Mouse (Mus musculus): ENCODE data around the gene Smim8. TPM values are rescaled to one million over a fixed set of nuclear protein-coding genes. Genes with fewer than 3 reads are reported as not detected.

Smim8 gene
- polyA plus RNA-seq, 1 experiment from 2014 or later: 44.4 TPM

DNA sequence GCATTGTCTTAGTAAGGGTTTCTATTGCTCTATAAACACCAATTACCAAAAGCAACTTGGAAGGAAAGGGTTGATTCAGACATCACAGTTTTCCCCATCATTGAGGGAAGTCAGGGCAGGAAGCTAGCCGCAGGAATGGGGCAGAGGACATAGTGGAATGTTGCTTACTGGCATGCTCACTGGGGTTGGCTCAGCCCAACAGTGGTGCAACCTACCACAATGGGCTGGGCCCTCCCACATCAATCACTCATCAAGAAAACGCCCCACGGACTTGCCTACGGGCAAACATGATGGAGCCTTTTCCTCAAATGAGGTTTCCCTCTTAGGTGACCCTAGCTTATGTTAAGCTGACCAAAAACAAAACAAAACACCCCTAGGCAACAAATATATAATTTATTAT, 55.0 kb downstream of the Smim8 start:
- H3K9me3 ChIP-seq (ENCODE audit: low read length): peaks cover 11% of the 10 kb centered on the region; the same call in 1 of the 2 replicates
- H3K27ac ChIP-seq (ENCODE audit: low read length): no peak overlapping the region
- ATAC-seq (ENCODE audit: low FRiP score, low TSS enrichment): no peak
- H3K27me3 ChIP-seq (ENCODE audit: insufficient read depth, low read length): no peaks in the 10 kb centered on the region
- H3K4me3 ChIP-seq (ENCODE audit: low read length): no peak overlapping the region
- no peak overlapping the region for H3K4me2 ChIP-seq (replicated peaks; ENCODE audit: low read depth, low read length)
- no peak overlapping the region for H3K9ac ChIP-seq (replicated peaks; ENCODE audit: low read length)
- H3K36me3 ChIP-seq (ENCODE audit: insufficient read depth, low read length): no peaks in the 10 kb centered on the region
- 68% methylated on average over 4 of the region's 4 CpGs for WGBS
- H3K4me1 ChIP-seq (ENCODE audit: insufficient read depth, low read length): no peaks in the 10 kb centered on the region

DNA sequence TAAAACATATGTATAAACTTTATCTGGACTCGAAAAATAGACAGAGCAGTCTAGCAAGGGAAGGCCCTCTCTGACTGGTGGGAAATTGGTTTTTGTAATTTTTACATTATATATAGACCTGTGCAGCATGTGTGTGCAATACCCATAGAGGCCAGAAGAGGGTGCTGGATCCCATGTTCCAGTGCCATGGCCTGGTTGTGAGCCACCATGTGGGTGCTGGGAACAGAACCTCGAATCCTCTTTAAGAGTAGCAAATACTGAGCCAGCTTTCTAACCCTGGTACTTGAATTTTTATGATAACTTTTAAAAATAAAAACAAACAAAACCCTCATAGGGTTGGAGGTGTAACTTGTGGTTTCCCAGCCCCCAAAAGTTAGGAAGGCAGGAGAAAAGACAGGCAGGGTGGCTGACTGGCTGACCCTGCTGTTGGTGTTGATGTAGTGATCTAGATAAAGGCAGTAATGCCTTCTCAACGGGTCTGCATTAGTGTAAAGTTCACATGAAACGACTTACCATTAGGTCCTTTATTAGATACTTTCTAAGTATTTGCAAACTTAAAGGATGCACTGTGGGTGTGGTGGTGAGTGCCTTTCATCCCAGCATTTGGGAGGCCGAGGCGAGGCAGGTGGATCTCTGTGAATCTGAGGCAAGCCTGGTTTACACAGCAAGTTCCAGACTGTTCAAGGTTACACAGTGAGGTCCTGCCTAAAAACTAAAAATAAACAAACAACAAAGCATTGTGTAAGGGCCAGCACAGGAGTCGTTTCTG, 57.9 kb downstream of the Smim8 start:
- no peak for ATAC-seq (ENCODE audit: low FRiP score, low TSS enrichment)
- Histone ChIP-seq H3K4me1 (ENCODE audit: insufficient read depth, low read length) (no peaks in the 10 kb centered on the region), H3K27me3 (ENCODE audit: insufficient read depth, low read length) (no peaks in the 10 kb centered on the region), H3K9ac (replicated peaks; ENCODE audit: low read length) (no peak overlapping the region), H3K36me3 (ENCODE audit: insufficient read depth, low read length) (no peaks in the 10 kb centered on the region), H3K4me3 (ENCODE audit: low read length) (no peak overlapping the region), H3K9me3 (ENCODE audit: low read length) (peaks cover 11% of the 10 kb centered on the region; the same call in 1 of the 2 replicates), H3K4me2 (replicated peaks; ENCODE audit: low read depth, low read length) (no peak overlapping the region), H3K27ac (ENCODE audit: low read length) (no peak overlapping the region)
- 90% methylated on average over 7 of the region's 7 CpGs for WGBS

DNA sequence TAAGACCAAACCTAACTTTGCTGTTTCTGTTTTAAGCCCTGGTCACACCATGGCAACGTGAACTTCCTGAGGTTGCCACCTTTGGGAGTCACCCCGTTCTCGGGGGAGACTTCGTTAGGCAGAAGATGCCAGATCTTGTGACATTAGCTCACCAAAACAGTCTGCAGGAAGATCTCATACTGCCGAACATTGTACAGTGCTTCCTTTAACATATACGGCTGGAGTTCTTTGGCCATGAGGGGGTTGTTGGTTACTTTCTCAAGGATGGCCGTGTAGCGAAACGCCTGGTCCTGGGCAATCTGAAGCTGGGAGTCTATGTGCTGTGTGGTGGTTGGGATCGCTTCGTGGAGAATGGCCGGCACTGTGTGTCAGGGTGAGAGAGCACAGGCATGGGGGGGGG, 58.8 kb downstream of the Smim8 start:
- no peak overlapping the region for H3K4me3 ChIP-seq (ENCODE audit: low read length)
- H3K9me3 ChIP-seq (ENCODE audit: low read length): peaks cover 11% of the 10 kb centered on the region; the same call in 1 of the 2 replicates
- no peak overlapping the region for H3K9ac ChIP-seq (replicated peaks; ENCODE audit: low read length)
- no peaks in the 10 kb centered on the region for H3K36me3 ChIP-seq (ENCODE audit: insufficient read depth, low read length)
- no peak for ATAC-seq (ENCODE audit: low FRiP score, low TSS enrichment)
- 96% methylated on average over 12 of the region's 12 CpGs for WGBS
- H3K27ac ChIP-seq (ENCODE audit: low read length): no peak overlapping the region
- H3K4me2 ChIP-seq (replicated peaks; ENCODE audit: low read depth, low read length): no peak overlapping the region
- H3K27me3 ChIP-seq (ENCODE audit: insufficient read depth, low read length): no peaks in the 10 kb centered on the region
- no peaks in the 10 kb centered on the region for H3K4me1 ChIP-seq (ENCODE audit: insufficient read depth, low read length)

Other genes starting within 250 kb of the Smim8 start
- gene Akirin2, start 227.5 kb downstream of the Smim8 start, polyA plus RNA-seq (2015; fragmentation: Nextera tagmentation; extraction: Ambion mirVana): 25.4 and 36.1 TPM in 2 replicates
- 90.7 and 91.0 TPM in 2 replicates for gene Orc3, start 163.5 kb downstream of the Smim8 start, polyA plus RNA-seq (2015; fragmentation: Nextera tagmentation; extraction: Ambion mirVana)
- 74.3 and 75.2 TPM in 2 replicates for gene Rars2, start 163.5 kb downstream of the Smim8 start, polyA plus RNA-seq (2015; fragmentation: Nextera tagmentation; extraction: Ambion mirVana)
- 76.3 and 81.1 TPM in 2 replicates for gene Slc35a1, start 91.0 kb downstream of the Smim8 start, polyA plus RNA-seq (2015; fragmentation: Nextera tagmentation; extraction: Ambion mirVana)
- 1.5 and 1.7 TPM in 2 replicates for gene Cfap206, start 48.2 kb downstream of the Smim8 start, polyA plus RNA-seq (2015; fragmentation: Nextera tagmentation; extraction: Ambion mirVana)
- gene Gm136, start 22.2 kb downstream of the Smim8 start, polyA plus RNA-seq (2015; fragmentation: Nextera tagmentation; extraction: Ambion mirVana): not detected in 2 replicates
- gene Zfp292, start 104.5 kb upstream of the Smim8 start, polyA plus RNA-seq (2015; fragmentation: Nextera tagmentation; extraction: Ambion mirVana): 17.0 and 19.3 TPM in 2 replicates
- not detected in 2 replicates for gene Cga, start 115.4 kb upstream of the Smim8 start, polyA plus RNA-seq (2015; fragmentation: Nextera tagmentation; extraction: Ambion mirVana)